Mouse (Mus musculus) left cerebral cortex, postnatal 10 days (tissue): ENCODE measurements at regions not wholly inside any gene's neighbourhood (a gene's known extent, or its start where the extent isn't known, plus 50 kb on each side); places are given as distances from the start of the nearest gene placed in this dataset.
"Not testable (repeated sequence)": the region's sequence is repeated elsewhere in the genome, so short reads cannot be mapped to it uniquely, and the experiment has no call there.

Source experiments
- DNase-seq, 2 experiments: peaks; one replicate each; pipeline ENCODE4 v3.0.0; 2021 to 2022; ENCODE audit warnings: low spot score in 2 of 2, mixed read lengths in 1 of 2; ENCODE audit errors: extremely low spot score in 1 of 2
- intact Hi-C: fragments of 180-260 bp; cut with DNase I; formaldehyde crosslinking; loops from one replicate; pipeline ENCODE4 v1.15.1; 2025

DNA sequence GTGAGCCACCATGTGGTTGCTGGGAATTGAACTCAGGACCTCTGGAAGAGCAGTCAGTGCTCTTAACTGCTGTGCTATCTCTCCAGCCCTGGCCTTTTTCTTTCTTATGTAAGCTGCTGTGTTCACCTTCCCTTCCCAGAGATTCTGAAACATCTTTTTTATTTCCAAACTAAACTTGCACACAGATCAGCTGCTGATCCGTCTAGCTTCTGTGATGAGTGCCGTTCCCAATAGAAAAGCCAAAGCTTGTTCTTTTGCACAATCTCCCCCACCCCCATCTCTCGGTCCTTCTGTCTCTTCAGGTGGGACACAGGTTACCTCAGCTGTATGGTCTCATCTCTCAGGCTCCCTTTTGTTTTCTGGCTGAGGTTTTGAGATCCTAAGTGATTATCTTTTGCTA lies 191.9 kb downstream of the Tcp10c start:
- no peak for DNase-seq
- intact Hi-C loops, result no loop called here

DNA sequence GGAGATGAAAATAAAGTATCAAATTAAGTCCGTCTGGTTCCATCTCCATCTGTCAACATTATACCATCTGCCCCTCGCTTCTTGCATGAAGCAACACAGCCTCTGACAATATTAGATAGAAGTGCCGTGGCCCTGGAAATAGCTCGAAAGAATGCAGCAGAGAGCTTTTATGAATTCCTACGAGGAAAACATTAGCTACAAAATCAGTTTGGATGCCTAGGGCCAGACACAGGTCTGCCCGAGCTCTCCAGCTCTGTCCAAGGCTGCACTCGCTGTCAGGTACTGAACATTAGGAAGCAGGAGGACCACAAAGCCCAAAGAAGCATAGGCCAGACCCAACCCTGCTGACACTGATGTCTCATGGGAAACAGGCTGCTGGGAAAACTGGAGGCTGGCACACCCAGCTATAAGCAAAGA lies 192.3 kb downstream of the Tcp10c start:
- DNase-seq, result peak in 1 of 2 experiments; percentile 67
- intact Hi-C loops, result no loop called here

DNA sequence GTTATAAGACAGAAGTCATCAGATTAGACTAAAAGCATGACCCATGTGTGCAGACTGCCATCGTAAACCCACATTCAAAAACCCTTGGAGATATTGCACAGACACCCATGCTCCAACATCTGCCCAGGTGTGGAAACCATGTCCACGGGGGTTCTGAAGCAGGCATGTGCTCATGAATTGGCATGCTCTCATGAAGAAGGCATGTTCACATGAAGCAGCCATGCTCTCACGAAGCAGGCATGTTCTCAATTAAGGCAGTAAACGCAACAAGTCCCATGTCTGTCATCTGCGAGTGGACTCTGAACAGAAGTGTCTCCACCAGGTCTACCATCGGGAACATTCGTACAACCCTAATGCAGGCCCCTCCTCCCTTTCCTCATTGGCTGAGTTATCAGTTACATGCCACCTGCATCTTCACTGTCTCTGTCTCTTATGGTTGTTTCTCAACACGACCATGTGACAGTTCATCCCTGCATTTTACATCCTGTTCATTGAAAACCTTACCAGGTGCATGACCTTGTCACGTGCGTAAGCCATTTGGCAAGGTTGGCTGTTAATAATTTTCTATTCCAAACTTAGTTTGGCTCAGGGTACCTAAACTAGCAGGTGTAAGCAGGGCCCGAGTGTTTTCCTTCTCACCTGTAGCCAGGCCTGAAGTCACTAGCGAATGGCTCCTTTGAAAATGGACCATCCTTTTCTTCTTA lies 193.4 kb downstream of the Tcp10c start:
- DNase-seq, result no peak
- intact Hi-C loops, result no loop called here

DNA sequence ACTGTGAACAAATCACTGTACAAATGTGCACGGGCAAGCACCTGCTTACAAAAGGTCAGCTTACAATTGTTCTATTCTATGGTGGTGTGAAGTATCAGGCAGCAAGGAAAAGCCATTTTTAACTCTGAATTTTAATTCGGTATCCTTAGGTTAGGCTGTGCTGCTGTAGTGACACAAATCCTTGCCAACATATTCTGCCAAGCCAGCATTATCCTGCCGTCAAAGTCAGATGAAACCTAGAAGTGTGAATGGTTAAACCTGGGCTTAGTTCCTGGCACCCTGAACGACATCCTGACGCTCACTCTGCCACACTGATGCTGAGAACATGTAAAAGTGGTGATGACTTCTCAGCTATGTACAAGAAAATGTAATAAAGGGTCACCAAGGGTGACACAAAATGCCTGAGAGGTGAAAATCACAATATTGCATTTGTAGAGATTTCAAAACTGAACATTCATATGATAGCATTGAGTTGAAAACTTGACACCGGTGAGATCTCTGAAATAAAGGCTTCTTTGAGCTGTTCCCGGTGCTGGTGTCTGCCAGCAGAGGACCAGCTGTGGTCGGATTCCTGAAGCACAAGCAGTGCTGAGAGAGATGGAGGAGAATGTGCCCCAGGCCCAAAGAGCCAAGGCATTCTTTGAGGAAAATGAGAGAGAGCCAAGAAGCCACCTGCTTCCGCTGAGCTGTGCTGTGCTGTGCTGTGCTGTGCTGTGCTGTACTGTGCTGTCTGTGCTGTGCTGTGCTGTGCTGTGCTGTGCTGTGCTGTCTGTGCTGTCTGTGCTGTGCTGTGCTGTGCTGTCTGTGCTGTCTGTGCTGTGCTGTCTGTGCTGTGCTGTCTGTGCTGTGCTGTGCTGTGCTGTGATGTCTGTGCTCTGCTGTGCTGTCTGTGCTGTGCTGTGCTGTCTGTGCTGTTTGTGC lies 195.9 kb downstream of the Tcp10c start:
- intact Hi-C loops, result no loop called here
- peak in 1 of 2 experiments; percentile 31 for DNase-seq

DNA sequence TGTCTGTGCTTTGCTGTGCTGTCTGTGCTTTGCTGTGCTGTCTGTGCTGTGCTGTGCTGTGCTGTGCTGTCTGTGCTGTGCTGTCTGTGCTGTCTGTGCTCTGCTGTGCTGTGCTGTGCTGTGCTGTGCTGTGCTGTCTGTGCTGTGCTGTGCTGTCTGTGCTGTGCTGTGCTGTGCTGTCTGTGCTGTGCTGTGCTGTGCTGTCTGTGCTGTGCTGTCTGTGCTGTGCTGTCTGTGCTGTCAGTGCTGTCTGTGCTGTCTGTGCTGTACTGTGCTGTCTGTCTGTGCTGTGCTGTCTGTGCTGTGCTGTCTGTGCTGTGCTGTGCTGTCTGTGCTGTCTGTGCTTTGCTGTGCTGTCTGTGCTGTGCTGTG lies 196.5 kb downstream of the Tcp10c start:
- intact Hi-C loops, result not testable (repeated sequence)
- DNase-seq, result peak in 1 of 2 experiments; percentile 32

DNA sequence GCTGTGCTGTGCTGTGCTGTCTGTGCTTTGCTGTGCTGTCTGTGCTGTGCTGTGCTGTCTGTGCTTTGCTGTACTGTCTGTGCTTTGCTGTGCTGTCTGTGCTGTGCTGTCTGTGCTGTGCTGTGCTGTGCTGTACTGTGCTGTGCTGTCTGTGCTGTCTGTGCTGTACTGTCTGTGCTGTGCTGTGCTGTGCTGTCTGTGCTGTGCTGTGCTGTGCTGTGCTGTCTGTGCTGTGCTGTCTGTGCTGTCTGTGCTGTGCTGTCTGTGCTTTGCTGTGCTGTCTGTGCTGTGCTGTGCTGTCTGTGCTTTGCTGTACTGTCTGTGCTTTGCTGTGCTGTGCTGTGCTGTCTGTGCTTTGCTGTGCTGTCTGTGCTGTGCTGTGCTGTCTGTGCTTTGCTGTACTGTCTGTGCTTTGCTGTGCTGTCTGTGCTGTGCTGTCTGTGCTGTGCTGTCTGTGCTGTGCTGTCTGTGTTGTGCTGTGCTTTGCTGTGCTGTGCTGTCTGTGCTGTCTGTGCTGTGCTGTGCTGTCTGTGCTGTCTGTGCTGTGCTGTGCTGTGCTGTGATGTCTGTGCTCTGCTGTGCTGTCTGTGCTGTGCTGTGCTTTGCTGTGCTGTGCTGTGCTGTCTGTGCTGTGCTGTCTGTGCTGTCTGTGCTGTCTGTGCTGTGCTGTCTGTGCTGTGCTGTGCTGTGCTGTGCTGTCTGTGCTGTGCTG lies 197.5 kb downstream of the Tcp10c start:
- intact Hi-C loops, result not testable (repeated sequence)
- peak in 1 of 2 experiments; percentile 35 for DNase-seq

DNA sequence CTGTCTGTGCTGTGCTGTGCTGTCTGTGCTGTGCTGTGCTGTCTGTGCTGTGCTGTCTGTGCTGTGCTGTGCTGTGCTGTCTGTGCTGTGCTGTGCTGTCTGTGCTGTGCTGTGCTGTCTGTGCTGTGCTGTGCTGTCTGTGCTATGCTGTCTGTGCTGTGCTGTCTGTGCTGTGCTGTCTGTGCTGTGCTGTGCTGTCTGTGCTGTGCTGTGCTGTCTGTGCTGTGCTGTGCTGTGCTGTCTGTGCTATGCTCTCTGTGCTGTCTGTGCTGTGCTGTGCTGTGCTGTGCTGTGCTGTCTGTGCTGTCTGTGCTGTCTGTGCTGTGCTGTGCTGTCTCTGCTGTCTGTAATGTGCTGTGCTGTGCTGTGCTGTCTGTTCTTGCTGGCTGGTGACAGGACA lies 198.5 kb downstream of the Tcp10c start:
- intact Hi-C loops, result not testable (repeated sequence)
- DNase-seq, result peak in 1 of 2 experiments; percentile 27

DNA sequence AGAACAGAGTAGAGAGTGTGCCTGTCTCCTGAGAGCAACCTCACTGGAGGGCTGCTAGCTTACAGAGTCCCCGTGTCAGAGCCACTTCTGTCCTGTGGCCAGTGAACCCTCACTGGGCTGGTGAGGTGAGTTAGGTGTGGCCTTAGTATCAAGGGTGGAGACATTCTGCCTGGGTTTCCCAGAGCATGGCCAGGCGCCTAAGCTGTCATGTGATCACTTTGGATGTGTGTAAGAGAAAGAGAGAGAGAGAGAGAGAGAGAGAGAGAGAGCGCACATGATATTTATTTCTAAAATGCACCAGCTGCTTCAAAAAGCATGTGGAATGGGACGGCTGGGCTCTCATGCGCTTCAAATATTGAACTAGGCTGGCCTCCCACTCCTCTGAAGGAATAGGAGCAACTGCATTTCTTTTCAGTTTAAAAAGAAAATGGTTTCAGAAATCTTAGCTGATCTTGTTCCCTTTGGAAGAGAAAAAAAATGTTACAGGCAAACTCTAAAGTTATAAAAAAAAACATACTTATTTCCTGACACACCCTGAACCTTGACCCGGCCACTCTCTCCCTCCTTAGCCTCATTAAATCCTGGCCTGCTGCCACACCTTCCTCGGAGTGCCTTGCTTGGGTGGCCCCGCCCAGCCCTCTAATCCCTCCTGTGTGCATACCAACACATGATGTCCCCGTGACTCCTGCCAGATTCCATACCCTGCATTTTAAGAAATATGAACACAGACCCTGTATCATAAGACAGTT lies 201.1 kb downstream of the Tcp10c start:
- intact Hi-C loops, result not testable (repeated sequence)
- DNase-seq, result peak in 1 of 2 experiments; percentile 84

DNA sequence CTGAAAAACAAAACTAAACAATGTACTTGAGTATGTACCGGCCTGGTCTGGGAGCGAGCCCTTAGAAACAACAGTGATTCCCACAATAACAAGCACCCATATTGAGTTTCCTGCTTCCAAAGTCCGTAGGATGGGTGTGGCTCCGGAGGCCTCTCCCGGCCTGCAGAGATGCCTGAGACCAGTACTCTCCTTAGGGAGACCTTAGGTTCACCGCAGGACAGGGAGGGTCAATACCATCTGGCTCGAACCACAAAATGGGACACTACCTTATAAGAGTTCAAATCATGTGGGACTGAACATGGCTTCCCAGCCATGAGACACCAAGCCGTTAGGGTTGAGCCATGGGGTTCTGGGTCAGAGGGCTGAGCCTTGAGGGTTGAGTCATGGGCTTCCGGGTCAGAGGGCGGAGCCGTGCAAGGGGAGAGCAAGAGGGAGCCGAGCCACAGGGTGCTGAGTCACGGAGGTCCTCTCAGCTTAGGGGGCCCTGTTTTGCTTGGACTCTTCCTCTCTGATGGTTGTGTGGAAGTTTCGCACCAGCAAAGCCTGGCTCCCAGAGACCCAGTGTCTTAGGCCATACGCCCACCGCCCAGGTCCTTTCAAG lies 201.8 kb downstream of the Tcp10c start:
- DNase-seq, result peak in 1 of 2 experiments; percentile 39
- intact Hi-C loops, result not testable (repeated sequence)

DNA sequence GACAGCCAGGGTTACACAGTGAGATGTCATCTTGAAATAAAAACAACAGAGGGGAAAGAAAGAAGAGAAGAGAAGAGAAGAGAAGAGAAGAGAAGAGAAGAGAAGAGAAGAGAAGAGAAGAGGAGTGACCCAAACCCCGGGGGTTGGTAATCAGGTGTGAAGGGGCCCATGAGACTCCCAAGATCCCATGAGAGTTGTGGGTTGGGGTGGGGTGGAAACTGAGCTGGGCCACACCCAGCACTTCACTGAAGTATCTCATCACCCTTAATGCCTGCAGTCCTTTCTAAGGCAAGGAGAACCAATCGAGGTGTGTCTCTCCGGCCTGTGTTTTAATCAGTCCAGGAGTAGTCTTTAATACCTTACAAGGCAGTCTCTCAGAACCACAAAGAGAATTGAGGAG lies 201.5 kb upstream of the Afdn start:
- intact Hi-C loops, result no loop called here
- DNase-seq, result no peak

DNA sequence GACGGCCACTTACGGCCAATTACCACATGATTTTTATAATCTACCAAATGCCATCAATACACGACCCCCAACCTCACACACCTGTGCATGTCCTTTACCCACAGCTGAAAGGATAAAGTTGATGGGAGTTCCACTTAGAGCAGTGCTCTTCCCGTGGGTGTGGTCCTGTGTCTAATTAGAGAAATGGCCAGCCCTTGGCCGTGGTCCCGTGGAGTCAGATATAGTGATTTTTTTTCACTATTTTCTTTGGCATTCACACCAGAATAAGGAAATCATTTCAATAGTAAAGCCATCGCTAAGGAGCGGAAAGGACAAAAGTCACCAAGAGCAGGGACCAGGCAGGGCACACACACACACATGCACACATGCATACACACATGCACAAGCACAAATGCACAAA lies 199.0 kb upstream of the Afdn start:
- intact Hi-C loops, result no loop called here
- DNase-seq, result peak in 1 of 2 experiments; percentile 26

DNA sequence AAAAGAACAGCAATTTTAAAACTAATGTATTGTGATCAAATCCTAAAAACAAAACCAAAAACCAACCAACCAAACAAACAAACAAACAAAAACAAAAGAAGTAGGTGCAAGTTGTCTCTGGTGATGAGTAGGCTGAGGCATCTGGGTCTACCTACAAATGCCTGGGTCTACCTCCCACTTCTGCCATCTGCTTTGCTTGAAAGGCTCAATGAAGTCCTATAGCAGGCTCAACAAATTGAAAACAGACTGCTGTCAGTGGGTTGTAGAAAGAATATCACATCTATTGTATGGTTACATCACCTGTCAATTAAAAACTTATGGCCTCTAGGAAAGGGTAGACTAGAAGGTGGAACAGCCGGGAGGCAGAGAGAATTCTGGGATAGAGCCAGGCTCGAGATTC lies 197.4 kb upstream of the Afdn start:
- intact Hi-C loops, result no loop called here
- no peak for DNase-seq

DNA sequence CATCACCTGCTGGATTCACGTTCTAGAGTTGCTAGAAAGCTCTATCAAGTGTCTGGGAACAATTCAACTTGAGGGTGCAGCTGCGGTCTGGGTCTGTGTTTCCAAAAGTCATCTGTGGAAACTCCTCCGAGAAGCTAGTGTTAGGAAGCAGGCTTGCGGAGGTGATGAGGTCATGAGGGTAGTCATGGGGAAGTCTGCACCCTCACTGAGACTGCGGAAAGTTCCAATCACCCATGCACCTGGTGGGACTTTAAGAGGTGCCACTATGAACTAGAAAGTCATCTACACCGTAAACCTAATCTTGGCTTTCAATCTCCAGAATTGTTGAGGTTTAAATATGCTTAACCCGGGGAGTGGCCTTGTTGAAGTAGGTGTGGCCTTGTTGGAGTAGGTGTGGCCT lies 195.5 kb upstream of the Afdn start:
- intact Hi-C loops, result no loop called here

DNA sequence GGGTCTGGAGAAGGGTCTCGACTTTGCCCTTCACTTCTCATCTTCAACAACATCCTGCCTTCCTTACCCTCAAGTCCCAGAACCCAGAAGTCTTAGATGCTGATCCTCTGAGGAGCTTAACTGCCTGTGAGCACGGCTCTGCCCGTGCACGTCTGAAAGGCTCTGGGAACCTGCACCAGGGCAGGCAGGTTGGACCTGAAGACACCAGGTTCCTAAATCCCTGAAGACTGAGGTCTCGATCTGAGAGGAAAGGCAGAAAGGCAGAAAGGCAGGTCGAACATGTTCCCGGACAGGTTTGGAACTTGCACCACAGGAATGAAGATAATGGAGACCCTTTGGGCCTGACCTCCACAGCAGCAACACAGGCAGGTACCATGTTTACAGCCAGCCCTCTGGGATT lies 193.7 kb upstream of the Afdn start:
- intact Hi-C loops, result no loop called here
- DNase-seq, result no peak

More for the DNA sequence above, 195.5 kb upstream of the Afdn start:
- DNase-seq, result no peak

DNA sequence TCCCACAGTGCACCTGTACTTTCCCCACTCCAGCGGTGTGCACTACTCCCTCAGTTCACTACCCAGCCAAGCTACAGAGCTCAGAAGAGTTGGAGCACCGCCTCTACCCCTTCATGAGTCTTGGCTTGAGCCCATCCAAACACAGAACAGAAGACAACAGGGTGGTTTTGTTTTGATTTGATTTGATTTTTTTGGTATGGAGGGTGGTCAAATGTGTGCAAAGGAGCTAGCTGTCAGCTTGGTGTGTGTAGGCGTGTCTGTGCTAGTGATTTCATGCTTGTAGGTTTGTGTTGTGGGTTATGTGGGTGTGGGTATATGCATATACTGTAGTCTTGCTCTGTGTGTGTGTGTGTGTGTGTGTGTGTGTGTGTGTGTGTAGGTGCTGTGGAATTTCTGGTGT lies 193.2 kb upstream of the Afdn start:
- DNase-seq, result no peak
- intact Hi-C loops, result no loop called here

DNA sequence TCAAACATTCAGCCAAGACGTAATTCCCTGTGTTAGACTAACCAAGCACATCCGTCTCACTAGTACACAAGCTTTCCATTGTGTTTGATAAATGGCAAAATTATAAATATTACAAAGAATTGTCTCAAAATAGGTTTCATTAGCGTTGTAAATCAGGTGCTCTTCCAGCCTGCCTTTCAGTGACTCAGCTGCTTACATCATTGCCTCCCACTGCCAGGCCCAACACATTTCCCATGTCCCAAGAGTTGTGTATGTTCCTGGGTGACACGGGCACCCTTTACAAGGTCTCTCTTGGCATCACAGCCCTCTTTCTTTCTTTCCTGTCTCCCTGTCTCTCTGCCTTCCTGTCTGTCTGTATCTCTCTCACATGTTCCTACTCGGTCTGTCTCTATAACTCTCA lies 189.5 kb upstream of the Afdn start:
- DNase-seq, result no peak
- intact Hi-C loops, result no loop called here

DNA sequence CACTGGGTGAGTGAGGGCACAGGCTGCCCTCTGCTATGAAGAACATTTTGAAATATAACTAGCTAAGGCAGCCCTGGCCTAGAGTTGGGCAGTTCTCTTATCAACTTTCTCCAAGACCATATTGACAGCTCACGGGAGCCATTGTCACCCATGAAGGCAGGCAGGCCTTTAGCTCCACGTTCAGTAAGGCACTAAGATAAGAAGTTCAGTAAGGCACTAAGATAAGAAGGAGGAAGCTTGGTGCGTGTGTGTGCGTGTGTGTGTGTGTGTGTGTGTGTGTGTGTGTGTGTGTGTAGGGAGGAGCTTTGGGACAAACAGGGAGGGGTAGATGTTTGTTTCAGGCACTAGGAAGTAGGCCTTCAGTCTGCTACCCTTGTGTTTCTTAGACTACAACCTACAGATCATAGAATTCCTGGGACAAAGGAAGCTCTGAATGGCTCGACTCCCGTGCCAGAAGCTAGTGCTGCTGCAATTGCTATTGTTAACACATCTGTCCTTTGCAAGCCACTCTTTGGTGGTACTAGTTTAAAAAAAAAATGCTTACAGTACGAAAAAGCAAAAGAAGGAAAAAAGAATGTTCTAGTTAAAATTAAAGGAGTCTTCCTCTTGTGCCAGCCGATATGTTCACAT lies 188.0 kb upstream of the Afdn start:
- intact Hi-C loops, result no loop called here

DNA sequence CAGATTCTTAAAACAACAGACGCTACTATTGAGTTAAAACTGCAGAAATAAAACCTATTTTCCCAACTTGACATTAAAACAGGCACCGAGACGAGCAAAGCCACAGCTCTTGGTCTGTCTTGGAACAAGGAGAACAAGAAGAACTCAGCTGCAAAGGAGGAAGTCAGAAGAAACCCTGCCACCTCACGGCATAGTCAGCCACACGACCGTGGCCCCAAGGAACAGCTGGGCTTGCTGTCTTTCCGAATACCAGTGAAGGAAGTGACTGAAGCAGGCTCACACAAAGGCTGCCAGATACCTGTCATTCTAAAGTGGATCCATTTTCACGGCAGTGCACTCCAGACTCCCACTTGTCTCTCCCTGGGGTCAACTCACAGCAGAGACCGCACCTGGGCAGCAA lies 187.3 kb upstream of the Afdn start:
- peak in 1 of 2 experiments; percentile 18 for DNase-seq
- intact Hi-C loops, result no loop called here

More for the DNA sequence above, 188.0 kb upstream of the Afdn start:
- no peak for DNase-seq
